Mouse (Mus musculus) right cerebral cortex, postnatal 10 days (tissue): Measurements from ENCODE around the gene Btg4.
"Not testable (repeated sequence)": the region's sequence is repeated elsewhere in the genome, so short reads cannot be mapped to it uniquely, and the experiment has no call there.

Source experiments
- DNase-seq, 2 experiments: peaks; one replicate each; pipeline ENCODE4 v3.0.0; 2021; ENCODE audit warnings: low spot score in 2 of 2

The Btg4 gene

GRCm38 (mm10) chr9:51081614-51082013 is 20.9 kb downstream of the Btg4 start:
- DNase-seq, result no peak

GRCm38 (mm10) chr9:51093697-51094096 is 33.0 kb downstream of the Btg4 start:
- DNase-seq, result no peak

GRCm38 (mm10) chr9:51096306-51096705 is 35.6 kb downstream of the Btg4 start:
- no peak for DNase-seq

- DNase-seq, result peak; percentile 57 to 67
These were observed 41.2 kb downstream of the Btg4 start, which contains the start of gene 4833427G06Rik for GRCm38 (mm10) chr9:51101756-51102425. TSS of gene 4833427G06Rik (minus strand) at chr9:51102078.

- peak; percentile 46 to 56 for DNase-seq
These were observed 42.5 kb downstream of the Btg4 start for GRCm38 (mm10) chr9:51102963-51103807.

- peak; percentile 29 to 36 for DNase-seq
These were observed 43.3 kb downstream of the Btg4 start for GRCm38 (mm10) chr9:51103808-51104514.

- DNase-seq, result no peak
These were observed 45.0 kb downstream of the Btg4 start for GRCm38 (mm10) chr9:51105751-51106150.

GRCm38 (mm10) chr9:51114767-51115166 is 54.1 kb downstream of the Btg4 start:
- DNase-seq, result no peak

GRCm38 (mm10) chr9:51136985-51137384 is 76.3 kb downstream of the Btg4 start:
- DNase-seq, result peak in 1 of 2 experiments; percentile 61

- DNase-seq, result no peak
These were observed 76.7 kb downstream of the Btg4 start for GRCm38 (mm10) chr9:51137432-51137831.

GRCm38 (mm10) chr9:51137836-51138235 is 77.1 kb downstream of the Btg4 start:
- no peak for DNase-seq

- DNase-seq, result no peak
These were observed 77.6 kb downstream of the Btg4 start for GRCm38 (mm10) chr9:51138301-51138700.

- not testable (repeated sequence) for DNase-seq
These were observed 78.7 kb downstream of the Btg4 start for GRCm38 (mm10) chr9:51139401-51139800.

- no peak for DNase-seq
These were observed 80.0 kb downstream of the Btg4 start for GRCm38 (mm10) chr9:51140711-51141110.

GRCm38 (mm10) chr9:51143437-51143836 is 82.7 kb downstream of the Btg4 start:
- no peak for DNase-seq

GRCm38 (mm10) chr9:51144218-51144617 is 83.5 kb downstream of the Btg4 start:
- DNase-seq, result no peak

- peak in 1 of 2 experiments; percentile 35 for DNase-seq
These were observed 85.8 kb downstream of the Btg4 start for GRCm38 (mm10) chr9:51146496-51146895.

- DNase-seq, result no peak
These were observed 86.6 kb downstream of the Btg4 start for GRCm38 (mm10) chr9:51147294-51147693.

GRCm38 (mm10) chr9:51152079-51152752 is 91.5 kb downstream of the Btg4 start:
- peak; percentile 79 to 83 for DNase-seq

- DNase-seq, result peak; percentile 90 to 91
These were observed 101.2 kb downstream of the Btg4 start for GRCm38 (mm10) chr9:51161771-51162388.

- DNase-seq, result no peak
These were observed 103.3 kb downstream of the Btg4 start for GRCm38 (mm10) chr9:51163989-51164388.
